Mouse (Mus musculus): ENCODE measurements around the gene March1. TPM values are rescaled to one million over a fixed set of nuclear protein-coding genes. Genes with fewer than 3 reads are reported as not detected.

The March1 gene
- total RNA-seq, 1 experiment from 2014 or later: 1.4 TPM

DNA sequence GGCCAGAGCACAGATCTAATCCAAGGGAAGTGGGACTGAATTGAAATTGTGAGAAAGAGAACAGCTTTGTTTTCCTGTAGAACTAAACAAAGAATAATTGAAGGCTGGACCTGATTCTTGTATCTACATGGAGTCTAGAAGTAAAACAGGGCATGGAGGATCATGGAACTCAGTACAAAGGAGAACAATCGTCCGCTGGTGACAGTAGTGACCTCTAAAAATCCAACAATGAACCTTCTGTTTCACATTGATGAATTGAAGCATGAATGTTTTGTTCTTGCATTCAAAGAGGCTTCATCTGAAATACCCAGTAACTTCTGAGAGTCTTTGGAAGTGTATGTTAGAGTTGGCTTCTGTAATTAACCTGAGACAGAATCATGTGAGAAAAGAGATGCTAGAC is 612.2 kb downstream of the March1 start:
- no peak for ATAC-seq (replicated peaks; ENCODE audit: low read depth, poor library complexity, severe bottlenecking)

DNA sequence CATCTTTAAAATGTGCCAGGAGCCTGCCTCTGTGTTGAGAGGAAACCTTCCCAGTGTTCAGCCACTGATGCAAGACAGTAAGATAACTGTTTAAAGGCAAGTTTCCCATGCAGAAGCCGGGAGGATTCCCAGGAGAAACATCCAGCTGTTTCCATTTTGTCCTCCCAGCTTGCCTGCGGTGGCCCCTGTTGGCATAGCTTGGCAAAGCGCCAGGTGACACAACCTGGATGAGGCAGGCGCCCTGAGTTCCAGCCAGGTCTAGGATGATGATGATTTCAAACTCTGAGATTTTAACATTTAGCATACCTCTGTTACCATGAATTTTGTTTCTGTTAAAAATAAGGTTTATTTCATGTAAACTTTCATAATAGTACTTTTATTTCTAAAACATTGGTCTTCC is 651.8 kb downstream of the March1 start:
- ATAC-seq (replicated peaks; ENCODE audit: low read depth, poor library complexity, severe bottlenecking): no peak

DNA sequence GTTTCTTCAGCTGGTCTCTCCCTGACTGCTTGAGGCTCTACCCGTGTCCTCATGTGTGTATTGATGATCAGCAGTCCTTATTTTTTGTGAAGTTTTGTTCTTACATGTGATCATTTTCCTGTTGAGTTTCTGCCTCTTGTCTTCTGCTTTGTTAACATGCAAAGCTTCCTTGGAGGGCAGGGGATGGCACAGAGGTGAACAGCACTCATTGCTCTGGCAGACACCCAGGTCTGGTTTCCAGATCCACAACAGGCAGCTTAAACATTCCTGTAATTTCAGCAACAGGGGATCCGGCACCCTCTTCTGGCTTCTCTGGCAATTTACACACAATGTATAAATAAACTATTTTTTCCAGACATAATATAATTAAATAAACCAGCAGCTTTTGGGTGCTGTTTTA is 652.4 kb downstream of the March1 start:
- no peak for ATAC-seq (replicated peaks; ENCODE audit: low read depth, poor library complexity, severe bottlenecking)

DNA sequence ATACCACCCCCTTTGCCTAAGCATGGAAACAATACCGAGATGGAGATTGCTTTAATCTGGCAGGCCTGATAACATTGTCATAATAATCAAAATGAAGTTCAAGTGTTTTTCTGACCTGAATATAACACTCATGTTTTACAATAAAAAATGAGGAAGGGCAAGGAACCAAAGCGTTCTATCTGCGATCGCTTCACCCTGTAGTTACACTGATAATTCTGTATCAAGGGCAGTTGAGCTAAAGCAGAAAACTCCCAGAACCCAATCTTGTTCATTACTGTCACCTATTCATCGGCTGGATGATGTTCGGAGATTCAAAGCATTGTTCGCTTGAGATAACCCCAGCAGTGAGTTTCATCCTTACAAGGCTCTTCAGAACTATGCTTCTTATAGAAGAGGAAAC is 700.1 kb downstream of the March1 start:
- ATAC-seq (replicated peaks; ENCODE audit: low read depth, poor library complexity, severe bottlenecking): no peak

DNA sequence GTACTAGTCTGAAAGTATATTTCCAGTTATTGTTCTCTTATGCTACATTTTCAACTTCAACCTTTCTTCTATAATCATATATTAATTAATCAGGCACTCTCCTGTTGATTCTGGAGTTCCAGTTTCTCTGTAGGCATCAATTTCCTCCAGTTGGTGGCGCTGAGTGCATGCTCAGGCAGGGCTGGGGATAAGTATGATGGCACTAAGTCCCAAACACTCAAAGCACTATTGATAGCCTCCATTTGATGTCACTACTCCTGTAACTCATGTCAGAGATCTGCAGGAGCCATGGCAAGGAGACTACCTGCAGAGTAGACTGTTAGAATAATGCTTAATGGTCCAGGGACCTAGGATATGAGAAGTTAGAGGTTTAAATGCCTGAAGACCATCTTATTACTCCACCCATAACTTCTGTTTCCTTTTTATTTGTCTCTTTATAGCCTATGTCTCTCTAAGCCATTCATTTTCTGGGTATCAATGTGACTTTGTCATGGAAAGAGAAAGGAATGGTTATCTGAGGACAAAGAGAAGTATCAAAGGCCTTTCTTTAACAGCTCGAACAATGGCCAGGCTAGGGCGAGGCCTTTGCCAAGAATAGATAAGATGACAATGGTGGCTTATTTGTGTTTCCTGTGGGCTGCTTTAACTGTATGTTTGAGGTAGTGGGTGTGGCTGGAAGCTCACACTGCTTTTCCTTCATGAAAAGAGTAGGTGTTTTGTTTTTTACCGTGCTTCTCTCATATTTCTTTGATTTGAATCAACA is 705.5 kb downstream of the March1 start:
- peak; percentile 96 for ATAC-seq (replicated peaks; ENCODE audit: low read depth, poor library complexity, severe bottlenecking)

DNA sequence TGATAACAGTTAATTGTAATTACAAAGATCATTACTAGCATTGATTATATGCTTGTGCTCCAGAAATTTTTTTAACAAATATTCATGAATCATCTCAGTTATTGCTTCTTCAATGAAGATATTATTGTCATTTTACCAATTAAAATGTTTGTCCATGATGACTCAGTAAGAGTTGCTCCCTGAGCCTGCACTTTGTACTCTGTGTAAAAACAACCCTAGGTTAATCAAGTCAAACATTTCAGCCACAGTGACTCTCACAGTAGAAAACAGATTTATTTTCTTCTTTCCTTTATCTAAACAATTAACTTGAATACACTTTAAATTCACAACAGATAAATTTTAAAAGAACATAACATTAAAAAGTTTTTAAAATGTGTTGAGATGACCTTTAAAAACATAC is 708.7 kb downstream of the March1 start:
- no peak for ATAC-seq (replicated peaks; ENCODE audit: low read depth, poor library complexity, severe bottlenecking)

DNA sequence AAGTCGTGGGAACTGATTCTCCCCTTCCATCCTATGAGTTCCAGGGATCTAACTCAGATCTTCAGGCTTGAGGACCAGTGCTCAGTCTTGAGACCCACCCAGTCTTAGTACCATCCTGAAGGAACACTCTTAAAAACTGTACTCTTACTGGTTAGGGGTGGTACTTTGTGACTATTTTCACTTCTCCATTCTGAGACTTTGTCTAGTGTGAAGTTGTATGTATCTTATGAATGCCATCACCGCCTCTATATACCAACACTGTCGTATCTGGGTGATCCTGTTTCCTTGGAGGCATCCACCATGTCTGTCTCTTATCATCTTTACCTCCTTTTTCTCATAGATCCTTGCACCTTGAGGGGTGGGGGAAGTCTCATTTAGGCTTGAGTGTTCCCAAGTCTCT is 714.5 kb downstream of the March1 start:
- ATAC-seq (replicated peaks; ENCODE audit: low read depth, poor library complexity, severe bottlenecking): peak; percentile 73

DNA sequence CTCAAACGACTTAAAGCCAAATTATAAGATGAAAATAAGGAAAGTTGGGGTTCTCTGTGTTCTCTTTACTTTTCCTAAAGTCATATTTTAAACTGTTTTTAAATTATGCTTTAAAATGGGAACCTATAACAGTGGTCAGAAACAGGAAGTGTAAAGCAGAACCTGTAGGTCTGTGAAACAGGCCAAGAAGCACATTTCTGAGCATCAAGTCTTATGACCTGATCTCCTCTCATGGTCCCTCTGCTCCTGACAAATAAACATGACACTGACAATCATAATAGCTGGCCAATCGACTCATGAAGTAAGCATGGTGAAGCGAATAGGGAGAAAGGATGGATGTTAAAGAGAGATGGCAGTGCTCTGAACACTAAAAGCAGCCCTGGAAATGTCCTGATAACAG is 716.6 kb downstream of the March1 start:
- ATAC-seq (replicated peaks; ENCODE audit: low read depth, poor library complexity, severe bottlenecking): peak; percentile 89

DNA sequence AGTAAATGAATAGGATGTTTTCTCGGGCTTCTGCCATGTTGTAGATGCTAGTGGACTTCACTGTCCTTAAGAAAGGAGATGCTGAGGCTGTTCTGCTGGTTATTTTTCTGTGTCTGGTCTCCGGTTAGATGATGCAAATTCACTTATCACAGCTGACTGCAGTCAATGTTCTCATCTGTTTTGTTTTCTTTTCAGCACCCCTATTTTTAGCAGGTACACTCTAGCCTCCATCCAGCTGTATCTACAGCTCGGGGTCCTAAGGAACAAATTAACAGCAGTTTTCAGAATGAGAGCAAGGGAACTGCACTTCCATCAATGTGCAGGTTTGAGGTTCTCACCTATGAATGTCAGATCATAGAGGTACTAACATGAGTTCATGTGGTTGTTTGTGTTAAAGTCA is 721.9 kb downstream of the March1 start:
- no peak for ATAC-seq (replicated peaks; ENCODE audit: low read depth, poor library complexity, severe bottlenecking)

DNA sequence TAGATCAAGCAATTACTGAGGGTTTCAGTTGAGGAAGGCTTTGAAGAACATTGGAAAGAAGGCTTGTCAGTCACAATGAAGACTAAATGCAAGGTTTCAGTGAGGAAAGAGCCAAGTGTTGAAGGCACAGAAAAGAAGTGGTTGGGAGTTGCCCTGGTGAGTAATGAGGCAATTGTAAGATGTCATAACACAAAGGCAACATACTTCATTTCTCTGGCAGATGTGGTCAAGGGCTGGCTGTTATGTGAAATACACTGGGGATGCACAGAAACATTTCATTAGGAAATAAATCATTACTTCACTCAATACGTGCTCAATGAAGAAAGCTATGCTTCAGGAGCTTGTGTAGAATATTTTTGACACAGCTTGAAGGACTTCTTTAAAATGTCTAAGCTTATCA is 725.2 kb downstream of the March1 start:
- peak; percentile 39; the same call in 1 of the 2 replicates for ATAC-seq (replicated peaks; ENCODE audit: low read depth, poor library complexity, severe bottlenecking)

DNA sequence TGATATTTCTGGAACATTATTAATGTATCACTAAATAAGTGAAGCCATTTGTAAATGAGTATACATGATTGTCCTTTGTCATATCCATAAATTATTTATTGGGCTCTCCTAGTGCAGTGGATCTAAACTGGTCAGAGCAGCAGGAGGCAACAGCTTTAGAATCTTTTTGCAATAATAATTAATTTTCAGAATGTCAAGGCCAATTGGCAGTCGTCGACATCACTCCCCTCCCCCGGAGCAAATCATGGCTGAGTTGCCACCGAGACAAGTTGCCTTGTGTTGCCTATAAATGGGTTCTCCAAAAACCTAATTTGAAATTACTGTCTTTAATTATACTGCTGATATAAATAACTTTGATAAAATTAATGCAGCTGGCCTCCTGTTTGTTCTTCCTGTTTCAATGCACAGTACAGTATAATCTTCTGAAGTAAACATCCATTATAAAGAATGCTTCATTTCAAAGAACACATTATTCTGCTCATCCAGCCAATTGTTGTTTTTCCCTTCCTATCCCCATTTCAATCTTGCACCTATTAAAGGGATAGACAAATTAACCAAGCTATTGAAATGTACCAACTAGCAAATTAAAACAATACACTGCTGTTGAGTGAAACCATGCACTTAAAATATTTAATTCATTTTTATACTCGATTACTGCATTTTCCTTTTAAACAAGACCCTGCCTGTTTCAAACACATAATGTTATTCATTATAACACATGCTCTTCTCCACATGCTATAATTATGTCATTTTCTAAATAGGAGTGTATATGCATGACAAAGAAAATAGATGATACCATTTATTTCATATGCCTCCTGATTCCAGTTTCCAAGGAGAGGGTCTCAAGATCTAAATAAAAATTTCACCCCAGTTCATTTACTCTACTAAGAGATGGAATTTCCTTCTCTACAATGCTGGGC is 745.4 kb downstream of the March1 start:
- ATAC-seq (replicated peaks; ENCODE audit: low read depth, poor library complexity, severe bottlenecking): no peak

DNA sequence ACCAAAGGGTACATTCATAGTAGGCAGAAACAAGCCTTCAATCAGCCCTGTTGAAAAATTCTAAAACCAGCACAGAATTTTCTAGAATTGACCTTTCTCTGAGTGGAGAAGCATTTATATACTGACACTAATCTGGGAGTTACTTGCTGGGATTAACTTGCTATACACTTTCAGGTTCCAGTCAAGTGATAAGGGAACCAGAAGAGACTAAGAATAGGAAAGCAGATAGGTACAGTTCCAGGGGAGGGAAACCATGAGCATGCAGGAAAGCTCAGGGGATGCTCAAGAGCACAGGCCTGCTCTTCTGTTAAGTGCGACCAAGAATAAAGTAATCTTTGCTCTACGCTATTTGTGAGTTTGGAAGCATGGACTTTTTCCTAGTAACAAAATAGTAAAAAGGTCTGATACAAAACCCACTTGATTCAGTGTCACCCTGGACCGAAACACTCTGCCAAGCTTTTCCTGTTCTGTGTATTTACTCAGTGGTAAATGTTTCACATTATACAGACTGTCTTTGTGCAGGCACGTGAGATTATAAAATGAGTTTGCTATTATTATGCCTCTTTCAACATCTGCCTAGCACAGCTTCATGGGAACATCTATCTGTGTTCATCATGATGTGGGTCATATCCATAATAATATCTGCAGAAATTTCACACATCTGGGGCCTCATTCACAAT is 766.1 kb downstream of the March1 start:
- ATAC-seq (replicated peaks; ENCODE audit: low read depth, poor library complexity, severe bottlenecking): no peak

DNA sequence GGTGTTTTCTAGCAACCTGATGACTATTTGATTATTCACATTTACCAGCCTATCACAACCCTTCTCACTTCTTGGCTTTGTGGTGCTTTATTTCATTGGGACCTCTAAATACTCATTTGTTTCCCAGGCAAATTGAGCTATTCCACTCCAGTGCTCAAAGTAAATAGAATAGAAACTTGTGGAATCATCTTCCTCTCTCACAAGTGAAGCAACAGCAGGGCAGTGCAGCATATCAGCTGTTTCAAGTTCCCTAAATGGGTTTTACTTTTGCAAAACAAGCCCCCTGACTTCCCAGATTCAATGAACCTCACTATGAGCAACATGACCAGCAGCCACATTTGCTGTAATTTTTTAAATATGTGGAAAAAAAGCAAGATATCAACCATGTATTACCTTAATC is 768.3 kb downstream of the March1 start:
- ATAC-seq (replicated peaks; ENCODE audit: low read depth, poor library complexity, severe bottlenecking): peak; percentile 84

DNA sequence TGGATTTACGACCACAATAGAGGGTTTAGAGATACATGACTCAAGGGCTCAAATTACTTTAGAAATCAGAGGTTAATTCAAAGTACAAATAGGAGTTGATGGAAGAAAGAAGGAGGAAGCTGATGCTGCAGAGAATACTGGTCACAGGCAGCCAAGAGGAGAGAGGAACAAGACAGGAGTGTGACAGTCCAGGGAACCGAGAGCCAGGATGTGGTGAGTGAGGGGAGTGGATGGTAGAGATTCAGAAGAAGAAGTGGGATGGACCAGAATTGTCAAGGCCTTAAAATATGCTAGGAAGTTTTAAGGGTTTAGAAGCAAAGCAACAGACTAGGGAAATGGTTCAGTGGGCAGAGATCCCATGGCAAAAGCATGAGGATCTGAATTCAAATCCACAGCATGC is 771.0 kb downstream of the March1 start:
- ATAC-seq (replicated peaks; ENCODE audit: low read depth, poor library complexity, severe bottlenecking): peak; percentile 68

DNA sequence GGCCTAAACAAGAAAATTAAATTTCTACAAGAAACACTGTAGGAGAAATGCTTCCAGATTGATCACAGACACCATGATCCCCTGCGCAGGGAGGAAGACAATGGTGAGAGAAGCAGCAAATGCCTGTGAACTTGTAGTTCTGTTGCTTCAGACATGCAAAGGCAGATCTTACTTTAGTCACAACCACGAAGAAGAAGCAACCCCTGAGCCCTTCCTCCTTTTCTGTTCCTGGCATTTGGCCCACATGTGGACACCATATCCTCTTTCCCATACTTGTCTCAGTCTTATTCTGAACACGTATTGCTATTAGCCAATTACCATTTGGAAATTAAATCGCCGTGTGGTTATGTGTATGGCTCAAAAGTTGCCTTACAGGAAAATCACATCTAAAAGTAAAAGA is 773.9 kb downstream of the March1 start:
- ATAC-seq (replicated peaks; ENCODE audit: low read depth, poor library complexity, severe bottlenecking): peak; percentile 78

DNA sequence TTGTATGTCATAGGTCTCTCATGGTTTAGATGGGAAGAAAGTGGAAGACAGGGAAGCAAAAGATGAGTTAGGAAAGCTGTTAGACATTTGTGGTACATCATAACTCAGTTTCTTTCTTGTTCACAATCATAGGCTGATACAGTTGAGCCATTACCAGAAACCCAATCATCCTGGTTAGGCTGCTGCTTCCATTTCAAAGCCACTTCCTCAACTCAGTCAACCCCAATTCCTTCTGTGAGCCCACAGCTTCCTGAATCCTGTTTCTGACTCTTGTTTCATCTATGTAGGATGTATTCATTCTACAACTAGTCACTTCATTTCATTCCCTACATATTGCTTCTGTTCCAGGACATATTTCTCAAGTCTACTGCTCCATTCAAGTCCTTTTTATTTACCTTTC is 775.2 kb downstream of the March1 start:
- ATAC-seq (replicated peaks; ENCODE audit: low read depth, poor library complexity, severe bottlenecking): peak; percentile 75

DNA sequence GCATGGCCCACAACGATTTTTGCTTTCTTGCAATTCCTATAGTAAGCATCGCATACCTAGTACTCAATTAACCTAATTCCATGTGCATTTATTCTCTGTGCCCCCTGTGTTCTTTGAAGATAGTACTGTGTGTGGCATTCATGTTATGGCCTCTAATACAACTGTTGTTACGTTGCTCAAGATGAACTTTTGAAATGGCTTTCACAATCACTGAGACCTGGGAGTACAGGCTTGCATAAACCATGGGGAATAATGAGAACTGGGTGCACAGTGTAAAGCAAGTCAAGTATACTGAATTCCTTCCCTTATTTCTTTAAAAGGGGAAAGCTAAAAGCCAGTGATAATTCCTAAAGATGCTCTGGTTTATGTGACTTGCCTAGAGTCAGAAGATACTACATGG is 776.4 kb downstream of the March1 start:
- ATAC-seq (replicated peaks; ENCODE audit: low read depth, poor library complexity, severe bottlenecking): no peak

DNA sequence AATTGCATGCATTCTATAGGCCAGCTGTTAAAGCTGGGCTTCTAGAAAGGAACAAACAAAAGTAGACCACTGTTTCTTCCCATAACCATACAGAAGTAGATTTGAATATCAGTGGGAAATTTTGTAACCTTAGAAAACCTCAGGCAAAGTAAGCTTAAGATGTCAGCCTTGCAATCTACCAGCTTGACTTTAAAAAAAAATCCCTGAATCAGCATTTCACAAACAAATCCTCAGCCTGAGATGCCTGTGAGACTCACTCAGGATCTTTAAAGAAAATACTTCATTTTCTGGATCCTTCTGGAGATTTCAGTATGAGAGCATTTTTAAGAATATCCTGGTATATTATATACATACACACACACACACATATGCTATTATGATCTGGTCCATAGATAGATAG is 780.1 kb downstream of the March1 start:
- ATAC-seq (replicated peaks; ENCODE audit: low read depth, poor library complexity, severe bottlenecking): no peak

DNA sequence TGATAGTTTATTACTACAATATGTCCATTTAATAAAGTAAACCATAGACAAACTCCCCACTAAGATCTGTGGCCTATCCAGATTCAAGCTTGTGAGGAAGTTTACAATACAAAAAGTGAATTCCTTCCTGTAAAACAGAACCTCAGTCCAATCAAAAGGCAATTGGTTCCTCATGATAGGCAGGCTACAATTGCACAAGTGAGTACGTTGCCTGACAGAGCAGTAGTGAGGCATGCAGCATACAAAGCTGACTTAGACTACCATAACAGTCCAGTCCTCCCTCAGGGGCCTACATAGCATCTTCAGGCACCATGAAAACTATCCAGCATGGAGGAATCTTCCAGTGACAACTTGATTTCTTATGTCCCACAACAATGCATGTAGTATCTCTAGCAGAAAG is 782.4 kb downstream of the March1 start:
- no peak for ATAC-seq (replicated peaks; ENCODE audit: low read depth, poor library complexity, severe bottlenecking)

DNA sequence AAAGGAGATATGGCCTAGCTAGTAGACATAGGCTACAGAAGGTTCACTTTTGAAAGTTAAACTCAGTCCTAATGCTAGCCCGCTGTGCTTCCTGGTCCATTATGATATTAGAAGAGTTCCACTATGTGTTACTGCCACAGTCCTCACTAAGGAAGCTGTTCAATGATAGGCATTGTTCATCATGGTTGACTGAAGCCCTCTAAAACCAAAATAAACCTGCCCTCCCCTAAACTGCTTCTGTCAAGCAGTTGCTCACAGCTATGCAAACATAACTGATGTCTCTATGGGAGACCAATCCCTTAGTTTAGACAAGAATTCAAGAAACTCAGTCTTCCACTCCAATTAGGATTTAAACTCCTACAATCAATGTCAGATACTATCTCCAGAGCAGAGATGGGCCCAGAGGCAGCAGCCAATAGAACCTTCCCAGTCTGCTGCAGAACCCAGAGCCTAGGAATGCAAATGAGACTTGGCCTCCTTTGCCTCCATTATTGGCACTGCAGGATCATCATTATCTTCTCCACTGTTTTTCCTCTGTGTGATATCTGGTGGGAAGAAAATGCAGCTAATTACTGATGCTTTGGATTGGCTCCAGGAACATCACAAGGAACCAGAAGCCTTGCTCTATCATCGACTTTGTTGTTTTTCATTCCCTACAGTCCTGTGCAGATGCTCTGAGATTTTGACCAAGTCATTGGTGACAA is 787.2 kb downstream of the March1 start:
- ATAC-seq (replicated peaks; ENCODE audit: low read depth, poor library complexity, severe bottlenecking): no peak
